Mouse (Mus musculus) cerebellum, adult (tissue): Measurements from ENCODE around the gene Focad.
"Not testable (repeated sequence)": the region's sequence is repeated elsewhere in the genome, so short reads cannot be mapped to it uniquely, and the experiment has no call there.

Experiments
- ATAC-seq: cut with Nextera tagmentation; 2 replicates; pipeline ENCODE4 v1.9.2; 2017; ENCODE audit warnings: mild to moderate bottlenecking, moderate library complexity, mixed read lengths; ENCODE audit not compliant: insufficient number of reproducible peaks, low FRiP score, low TSS enrichment

Focad gene

DNA sequence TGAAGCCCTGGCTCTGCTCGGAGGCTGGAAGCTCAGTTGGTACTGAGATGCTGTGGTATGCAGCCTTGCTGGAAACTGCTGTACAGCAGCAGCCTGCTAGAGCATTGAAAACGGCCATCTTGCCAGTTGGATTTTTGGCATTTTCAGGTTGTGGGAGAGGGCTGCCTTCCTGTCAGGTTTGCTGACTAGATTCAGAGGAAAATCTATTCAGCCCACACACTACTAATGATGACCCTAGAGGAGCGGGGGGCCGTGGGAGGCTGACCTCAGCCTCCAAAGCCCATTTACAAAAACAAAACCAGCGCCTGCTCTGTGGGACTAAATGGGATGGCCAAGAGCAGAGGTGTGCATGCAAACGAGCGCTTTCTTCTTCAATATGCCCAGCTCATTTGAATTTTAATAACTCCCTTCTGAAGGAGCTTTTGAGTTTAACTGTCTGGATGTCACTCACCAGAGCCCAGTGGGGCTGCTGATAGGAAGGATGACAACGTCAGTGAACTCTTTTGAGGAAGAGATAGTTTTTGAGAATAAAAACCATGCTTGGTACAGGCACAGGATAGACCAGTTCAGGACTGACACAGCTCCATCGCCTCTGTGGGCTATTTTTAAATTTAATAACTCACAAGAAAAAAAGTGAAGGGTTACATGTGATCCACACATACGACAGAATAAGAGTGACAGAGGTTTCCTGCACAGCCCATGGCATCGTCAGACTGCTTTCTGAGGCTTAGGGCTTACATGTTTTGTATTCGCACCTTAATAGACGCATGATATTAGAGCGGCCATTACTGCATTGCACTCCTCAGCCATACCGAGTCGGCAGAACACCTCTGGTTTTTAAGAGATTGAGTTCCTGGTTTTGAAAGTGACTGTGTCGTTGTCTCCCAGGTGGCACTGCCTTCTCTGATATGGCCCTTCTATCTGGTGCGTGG, 278.1 kb downstream of the Focad start:
- ATAC-seq, result no peak

DNA sequence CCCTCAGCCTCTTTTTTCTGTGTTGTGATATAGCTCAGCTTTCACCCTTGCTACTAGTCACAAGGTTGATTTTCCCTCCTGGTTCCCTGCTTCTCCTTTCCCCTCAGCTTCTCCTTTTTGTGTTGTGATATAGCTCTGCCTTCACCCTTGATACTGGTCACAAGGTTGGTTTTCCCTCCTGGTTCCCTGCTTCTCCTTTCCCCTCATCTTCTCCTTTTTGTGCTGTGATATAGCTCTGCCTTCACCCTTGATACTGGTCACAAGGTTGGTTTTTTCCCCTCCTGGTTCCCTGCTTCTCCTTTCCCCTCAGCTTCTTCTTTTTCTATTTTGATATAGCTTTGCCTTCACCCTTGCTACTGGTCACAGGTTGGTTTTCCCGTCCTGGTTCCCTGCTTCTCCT, 295.6 kb downstream of the Focad start:
- no peak for ATAC-seq

DNA sequence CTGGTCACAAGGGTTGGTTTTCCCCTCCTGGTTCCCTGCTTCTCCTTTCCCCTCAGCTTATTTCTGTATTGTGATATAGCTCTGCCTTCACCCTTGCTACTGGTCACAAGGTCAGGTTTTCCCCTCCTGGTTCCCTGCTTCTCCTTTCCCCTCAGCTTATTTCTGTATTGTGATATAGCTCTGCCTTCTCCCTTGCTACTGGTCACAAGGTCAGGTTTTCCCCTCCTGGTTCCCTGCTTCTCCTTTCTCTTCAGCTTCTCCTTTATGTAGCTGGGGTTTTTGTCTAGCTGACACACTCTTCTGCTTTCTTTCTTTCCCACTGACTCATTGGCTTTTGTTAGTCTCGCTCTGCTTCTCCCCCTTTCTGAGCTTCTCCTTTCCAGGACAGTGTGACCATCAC, 296.2 kb downstream of the Focad start:
- not testable (repeated sequence) for ATAC-seq

DNA sequence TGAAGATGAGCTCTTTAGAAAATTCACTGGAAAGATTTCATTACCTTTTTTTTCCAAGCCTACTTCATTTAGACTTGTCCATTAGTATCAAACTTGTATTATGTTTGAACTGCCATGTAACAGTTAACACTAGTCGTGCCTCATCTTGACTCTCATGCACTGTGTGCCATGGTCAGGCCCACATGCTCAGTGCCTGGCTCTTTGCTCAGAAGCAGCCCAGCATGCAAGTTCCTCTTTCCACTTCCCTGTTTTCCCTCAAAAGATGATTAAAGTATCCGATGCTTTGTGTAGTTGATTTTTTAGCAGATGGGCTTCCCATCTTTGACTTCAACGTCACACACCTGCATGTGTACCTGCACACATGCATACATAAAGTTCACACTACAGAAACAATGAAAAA, 301.3 kb downstream of the Focad start:
- ATAC-seq, result no peak

DNA sequence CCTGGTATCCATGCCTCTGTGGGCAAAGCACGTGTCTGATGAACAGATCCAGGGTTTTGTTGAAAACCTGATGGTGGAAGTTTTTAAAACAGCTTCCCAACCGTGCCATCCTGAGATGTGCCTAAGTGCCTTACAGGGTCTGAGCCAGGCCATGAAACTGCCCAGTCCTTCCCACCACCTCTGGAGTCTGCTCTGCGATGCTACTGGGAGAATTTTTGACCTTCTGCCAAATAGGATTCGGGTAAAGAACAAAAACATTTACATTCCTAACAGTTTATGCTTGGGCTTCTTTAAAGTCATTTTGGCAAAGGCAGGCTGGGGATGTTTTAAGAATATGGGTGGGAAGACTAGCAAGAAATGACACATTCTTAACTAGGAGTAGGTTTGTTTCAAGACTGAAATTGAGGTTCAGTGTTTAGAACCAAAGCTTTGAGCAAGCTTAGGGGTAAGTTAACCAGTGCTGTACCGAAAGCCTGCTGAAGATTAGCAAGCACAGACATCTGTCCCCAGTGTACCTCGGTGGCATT, 302.6 kb downstream of the Focad start:
- ATAC-seq, result no peak

DNA sequence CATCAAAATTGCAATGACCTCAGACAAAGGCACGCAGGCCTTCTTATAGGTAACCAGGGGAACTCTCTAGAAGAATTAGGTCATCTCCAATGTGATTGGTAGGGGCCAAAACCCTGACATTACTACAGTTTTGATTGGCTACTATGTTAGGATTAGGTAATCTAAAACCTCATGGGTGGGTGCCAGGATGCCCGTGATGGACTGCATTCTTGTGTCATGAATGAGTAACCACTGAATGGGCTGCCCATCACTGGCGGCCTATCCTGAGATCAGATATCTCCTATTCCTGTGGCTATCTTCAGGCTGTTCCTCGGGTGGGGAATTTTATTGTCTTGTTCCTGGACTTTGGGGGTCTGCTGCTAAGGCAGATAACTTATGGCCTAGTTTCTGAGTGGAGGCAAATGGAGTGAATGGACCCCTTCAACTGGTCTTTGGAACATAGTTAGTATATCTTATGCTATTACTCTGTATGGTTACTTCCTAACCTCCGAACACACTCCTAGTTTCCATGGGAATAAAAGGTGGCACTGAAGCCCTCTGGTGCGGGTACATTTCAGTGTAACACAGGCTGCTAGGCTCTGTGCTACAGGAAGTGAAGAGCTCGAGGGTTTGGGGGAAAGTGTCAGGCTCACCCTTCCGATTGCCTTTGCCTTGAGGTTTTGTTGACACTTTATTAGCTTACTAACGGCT, 306.0 kb downstream of the Focad start:
- ATAC-seq, result no peak

GRCm38 (mm10) chr4:88400992-88401313, 306.5 kb downstream of the Focad start:
- ATAC-seq, result no peak

DNA sequence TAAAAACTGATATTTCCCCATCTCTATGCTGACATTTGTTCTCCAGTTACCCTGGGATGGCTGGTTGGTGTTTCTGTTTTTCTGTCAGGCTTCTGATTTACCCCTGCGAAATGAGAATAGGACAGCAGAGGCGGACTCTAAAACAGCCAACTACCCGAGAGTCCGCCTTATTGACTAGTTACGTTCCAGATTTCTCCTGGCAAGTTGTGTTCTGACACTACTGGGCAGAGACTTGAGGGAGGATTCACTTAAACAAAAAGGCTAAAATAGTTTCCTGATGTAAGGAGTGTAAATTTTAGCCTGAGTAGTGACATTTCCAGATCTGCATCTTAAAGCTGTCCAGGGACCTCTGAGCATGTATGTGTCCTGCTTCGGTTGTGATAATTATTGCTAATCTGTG, 308.5 kb downstream of the Focad start:
- no peak for ATAC-seq

DNA sequence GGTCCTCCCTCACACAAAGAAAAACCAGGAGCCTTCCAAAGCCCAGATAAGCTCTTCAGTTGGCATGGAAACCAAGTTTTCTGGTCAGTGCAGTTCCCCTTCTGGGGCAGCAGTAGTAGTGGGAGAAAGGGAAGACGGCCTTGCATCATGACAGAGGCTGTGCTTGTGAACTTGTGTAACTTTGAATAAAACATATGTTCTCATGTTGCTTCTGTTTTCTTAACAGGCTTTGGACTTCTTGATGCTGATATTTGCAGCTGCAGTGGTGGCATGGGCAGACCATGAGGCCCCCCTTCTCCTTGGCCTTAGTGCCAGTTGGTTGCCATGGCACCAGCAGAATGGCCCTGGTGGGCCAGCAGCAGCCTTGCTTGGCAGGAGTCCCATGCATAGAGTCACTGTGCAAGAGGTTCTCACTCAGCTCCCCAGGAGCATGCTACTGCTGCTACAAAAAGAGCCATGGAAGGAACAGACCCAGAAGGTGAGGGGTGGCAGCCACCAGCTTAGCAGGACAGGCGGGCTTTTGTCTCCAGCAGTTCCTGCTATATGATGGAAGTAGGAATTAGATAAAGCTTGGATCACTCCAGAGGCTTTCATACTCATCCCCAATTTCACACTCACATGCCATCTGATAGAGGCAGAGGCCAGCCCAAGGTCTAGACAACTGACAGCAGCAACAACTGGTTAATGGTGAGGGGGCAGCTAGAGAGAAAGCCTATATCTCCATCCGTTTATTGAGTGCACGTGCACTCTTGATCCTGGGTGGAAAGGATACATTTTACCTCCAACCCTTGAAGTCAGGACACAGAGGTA, 312.7 kb downstream of the Focad start:
- ATAC-seq, result no peak

DNA sequence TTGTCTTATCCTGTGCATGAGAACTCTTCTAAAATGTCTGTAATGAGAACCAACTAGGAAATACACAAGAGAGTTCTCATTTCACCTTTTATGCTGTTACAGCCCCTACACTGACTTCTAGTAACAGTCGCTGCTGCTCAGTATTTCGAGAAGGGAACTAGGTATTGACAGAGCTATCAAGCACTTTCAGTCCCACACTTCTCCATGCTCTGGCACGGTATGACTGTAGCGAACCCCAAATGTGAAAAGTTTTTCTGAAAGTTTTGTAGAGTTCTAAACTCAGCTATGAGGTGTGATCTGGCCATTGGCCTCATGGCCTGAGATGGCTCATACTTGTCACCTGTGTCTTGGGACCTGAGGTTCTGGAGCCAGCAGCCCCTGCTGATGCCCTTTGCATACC, 314.9 kb downstream of the Focad start:
- ATAC-seq, result no peak

GRCm38 (mm10) chr4:88412331-88412730, 317.9 kb downstream of the Focad start:
- no peak for ATAC-seq

DNA sequence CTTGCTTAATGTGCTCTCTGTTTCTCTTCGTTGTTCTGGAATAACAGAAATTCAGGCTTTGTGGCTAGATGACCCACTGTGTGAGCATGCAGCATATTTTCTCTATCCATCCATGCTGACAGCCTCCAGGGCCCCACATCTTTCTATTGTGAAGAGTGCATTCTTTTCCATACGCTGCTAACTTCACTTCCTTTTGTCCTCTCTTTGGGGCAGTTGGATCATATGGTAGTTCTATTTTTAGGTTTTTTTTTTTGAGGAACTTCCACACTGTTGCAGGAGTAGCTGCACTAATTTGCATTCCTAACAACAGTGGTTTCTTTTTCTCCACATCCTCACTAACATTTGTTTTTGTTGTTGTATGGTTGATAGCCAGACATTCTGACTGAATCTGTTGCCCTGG, 320.6 kb downstream of the Focad start:
- no peak for ATAC-seq

- ATAC-seq, result no peak
Measured at GRCm38 (mm10) chr4:88419378-88419777, 324.9 kb downstream of the Focad start.

- ATAC-seq, result no peak
Measured at GRCm38 (mm10) chr4:88424563-88424962, 330.1 kb downstream of the Focad start.

DNA sequence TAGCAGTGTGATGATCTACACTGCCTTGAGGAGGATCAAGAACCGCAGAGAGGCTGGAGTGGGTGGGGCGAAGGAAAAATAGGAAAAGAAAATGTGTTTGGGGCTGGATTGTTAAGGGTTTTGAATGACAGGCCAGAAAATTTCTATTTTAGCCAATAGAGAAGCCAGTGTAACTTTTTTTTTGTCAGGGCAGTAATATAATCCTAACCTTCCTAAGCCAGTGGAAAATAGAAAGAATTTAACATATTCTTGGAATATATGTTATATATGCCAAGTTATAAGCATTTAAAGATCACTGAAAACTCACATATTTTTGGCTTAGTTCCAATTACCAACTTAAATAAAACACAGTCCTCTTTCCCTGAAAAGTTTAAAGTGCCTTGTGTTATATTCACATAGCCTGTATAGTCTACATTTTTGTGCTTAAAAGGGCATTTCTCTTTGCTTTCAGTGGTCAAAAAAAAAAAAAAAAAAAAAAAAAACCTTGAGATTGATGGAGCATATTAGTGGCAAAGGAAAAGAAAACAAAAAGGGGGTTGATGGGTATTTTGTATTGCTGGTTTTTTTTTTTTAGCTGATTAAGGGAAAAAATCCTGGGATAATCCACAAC, 333.3 kb downstream of the Focad start:
- no peak for ATAC-seq

DNA sequence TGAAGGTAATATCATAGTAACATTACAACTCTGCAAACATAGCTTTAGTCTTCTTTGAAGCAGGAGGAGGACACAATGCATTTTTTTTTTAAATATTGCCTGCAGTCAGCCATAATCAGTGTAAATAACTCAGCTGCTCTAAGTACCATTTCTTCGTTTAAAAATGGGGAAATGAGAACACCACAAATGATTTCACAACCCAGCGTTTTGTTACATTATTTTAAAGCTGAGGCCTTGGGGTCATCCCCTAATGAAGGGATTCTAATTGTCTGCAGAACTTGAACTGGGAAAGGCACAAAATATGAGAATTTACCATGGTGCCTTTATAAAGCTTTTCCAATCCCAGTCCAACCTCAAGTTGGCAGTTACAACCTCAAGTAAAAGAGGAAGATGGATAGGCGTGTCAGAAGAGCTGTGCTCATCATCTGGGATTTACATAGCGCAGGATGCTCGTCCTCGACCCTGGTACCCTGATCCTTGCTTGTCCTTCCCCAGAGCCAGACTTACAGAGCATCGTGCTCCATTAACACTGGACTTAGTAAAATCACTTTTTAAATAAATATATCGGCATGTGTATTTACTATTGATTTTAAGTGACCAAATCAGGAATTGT, 338.1 kb downstream of the Focad start:
- no peak for ATAC-seq

DNA sequence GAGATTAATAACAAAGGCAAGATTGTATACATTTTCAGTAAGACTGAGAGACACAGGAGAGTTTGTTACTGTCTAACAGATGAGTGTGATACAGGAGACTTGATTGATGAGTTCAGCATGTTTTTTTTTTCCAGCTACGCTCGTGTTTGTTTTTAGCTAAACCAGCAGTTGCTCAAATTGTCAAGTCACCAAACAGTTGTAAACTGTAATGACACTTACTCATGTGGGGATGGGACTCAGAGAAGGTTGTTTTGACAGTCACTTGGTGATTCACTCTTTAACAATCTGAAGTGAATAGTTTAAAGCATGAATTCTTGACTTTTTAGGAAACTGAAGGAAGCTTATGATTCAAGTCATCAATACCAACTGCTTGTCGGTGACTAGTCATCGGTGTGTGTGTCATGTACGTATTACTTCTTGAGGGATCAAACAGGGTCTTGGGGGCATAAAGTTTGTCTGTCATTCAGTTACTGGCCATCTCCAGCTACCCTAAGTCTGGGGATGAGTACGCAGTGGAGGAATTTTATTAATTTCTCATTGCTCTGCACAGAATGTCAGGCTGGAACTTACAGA, 342.2 kb downstream of the Focad start:
- no peak for ATAC-seq

DNA sequence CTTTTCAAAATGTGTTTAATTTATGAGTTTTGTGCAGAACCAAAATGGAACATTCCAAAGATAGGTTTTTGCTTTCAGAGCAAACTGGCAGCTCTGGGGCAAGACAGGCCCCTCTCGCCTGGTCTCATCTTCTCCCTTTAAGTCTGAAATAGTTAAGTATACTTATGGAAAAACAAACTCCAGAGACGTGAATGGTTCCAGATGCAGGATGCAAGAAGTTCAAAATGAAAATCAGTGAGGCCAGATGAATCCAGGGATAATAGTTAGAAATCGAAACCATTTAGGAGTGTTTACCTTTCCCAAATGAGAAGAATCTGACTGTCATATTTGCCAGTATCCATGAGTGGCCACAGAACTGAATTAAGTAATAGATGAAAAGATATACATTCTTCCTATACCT, 342.7 kb downstream of the Focad start:
- ATAC-seq, result no peak

DNA sequence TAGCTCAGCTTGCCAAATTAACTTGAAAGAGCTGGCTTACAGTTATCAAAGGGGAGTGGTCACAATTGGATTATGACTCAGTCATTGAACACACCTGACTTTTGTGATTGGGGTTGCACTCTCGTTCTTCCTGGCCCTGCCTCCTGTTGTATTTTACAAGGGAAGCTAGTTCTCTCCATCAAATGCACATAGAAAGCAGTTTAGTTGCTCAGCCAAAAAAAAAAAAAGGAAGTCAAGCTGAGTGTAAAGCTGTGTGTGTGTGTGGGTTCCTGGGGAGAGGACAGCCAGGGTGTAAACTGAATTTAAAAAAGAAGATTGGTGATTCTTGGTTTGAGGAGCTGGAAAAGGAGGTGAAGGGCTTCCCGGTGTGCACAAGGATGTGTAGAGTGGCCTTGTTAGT, 343.5 kb downstream of the Focad start:
- ATAC-seq, result no peak
